Mouse (Mus musculus): ENCODE results near the gene Nr2e3. TPM values are rescaled to one million over a fixed set of nuclear protein-coding genes. Genes with fewer than 3 reads are reported as not detected.
A peak's percentile ranks its signal among the peaks of the same experiment; 100 is the strongest.
"Not testable (repeated sequence)": the region's sequence is repeated elsewhere in the genome, so short reads cannot be mapped to it uniquely, and the experiment has no call there.

The Nr2e3 gene
- polyA plus RNA-seq, 1 experiment from 2014 or later, result not detected

GRCm38 (mm10) chr9:59947271-59947670 is 13.2 kb downstream of the Nr2e3 start:
- Histone ChIP-seq H3K27ac (ENCODE audit: low read depth, low read length) (no peak overlapping the region), H3K9ac (ENCODE audit: low read length) (no peak overlapping the region), H3K9me3 (ENCODE audit: control insufficient read depth, low read length) (no peaks in the 10 kb centered on the region), H3K27me3 (ENCODE audit: control insufficient read depth, insufficient read depth, low read length) (no peaks in the 10 kb centered on the region), H3K4me2 (no peak overlapping the region), H3K4me3 (ENCODE audit: low read depth, low read length) (no peak overlapping the region), H3K4me1 (ENCODE audit: control insufficient read depth, insufficient read depth, low read length) (no peaks in the 10 kb centered on the region), H3K36me3 (ENCODE audit: control insufficient read depth, insufficient read depth, low read length) (no peaks in the 10 kb centered on the region)
- ATAC-seq (ENCODE audit: low FRiP score) (no peak), DNase-seq (ENCODE audit: low spot score, missing footprints) (no peak)
- 88% methylated on average over 8 of the region's 8 CpGs for WGBS

- Histone ChIP-seq H3K9ac (ENCODE audit: low read length) (no peak overlapping the region), H3K4me1 (ENCODE audit: control insufficient read depth, insufficient read depth, low read length) (no peaks in the 10 kb centered on the region), H3K9me3 (ENCODE audit: control insufficient read depth, low read length) (no peaks in the 10 kb centered on the region), H3K27ac (ENCODE audit: low read depth, low read length) (no peak overlapping the region), H3K27me3 (ENCODE audit: control insufficient read depth, insufficient read depth, low read length) (no peaks in the 10 kb centered on the region), H3K4me3 (ENCODE audit: low read depth, low read length) (no peak overlapping the region), H3K4me2 (no peak overlapping the region), H3K36me3 (ENCODE audit: control insufficient read depth, insufficient read depth, low read length) (no peaks in the 10 kb centered on the region)
- WGBS, result 76% methylated on average over 3 of the region's 3 CpGs
- ATAC-seq (ENCODE audit: low FRiP score), result no peak
- no peak for DNase-seq (ENCODE audit: low spot score, missing footprints)
Measured at GRCm38 (mm10) chr9:59945241-59945640, 15.2 kb downstream of the Nr2e3 start.

- DNase-seq (ENCODE audit: low spot score, missing footprints) (no peak), ATAC-seq (ENCODE audit: low FRiP score) (no peak)
- H3K27me3 ChIP-seq (ENCODE audit: control insufficient read depth, insufficient read depth, low read length), result no peaks in the 10 kb centered on the region
- H3K9ac ChIP-seq (ENCODE audit: low read length), result no peak overlapping the region
- H3K4me3 ChIP-seq (ENCODE audit: low read depth, low read length), result no peak overlapping the region
- H3K4me2 ChIP-seq, result no peak overlapping the region
- H3K36me3 ChIP-seq (ENCODE audit: control insufficient read depth, insufficient read depth, low read length), result no peaks in the 10 kb centered on the region
- no peak overlapping the region for H3K27ac ChIP-seq (ENCODE audit: low read depth, low read length)
- H3K9me3 ChIP-seq (ENCODE audit: control insufficient read depth, low read length), result no peaks in the 10 kb centered on the region
- WGBS, result 92% methylated on average over 6 of the region's 6 CpGs
- H3K4me1 ChIP-seq (ENCODE audit: control insufficient read depth, insufficient read depth, low read length), result no peaks in the 10 kb centered on the region
Measured at GRCm38 (mm10) chr9:59943826-59944225, 16.6 kb downstream of the Nr2e3 start.

- no peak for ATAC-seq (ENCODE audit: low FRiP score)
- Histone ChIP-seq H3K9me3 (ENCODE audit: control insufficient read depth, low read length) (no peaks in the 10 kb centered on the region), H3K4me2 (no peak overlapping the region), H3K27ac (ENCODE audit: low read depth, low read length) (no peak overlapping the region), H3K27me3 (ENCODE audit: control insufficient read depth, insufficient read depth, low read length) (no peaks in the 10 kb centered on the region), H3K4me1 (ENCODE audit: control insufficient read depth, insufficient read depth, low read length) (no peaks in the 10 kb centered on the region), H3K36me3 (ENCODE audit: control insufficient read depth, insufficient read depth, low read length) (no peaks in the 10 kb centered on the region), H3K4me3 (ENCODE audit: low read depth, low read length) (no peak overlapping the region), H3K9ac (ENCODE audit: low read length) (no peak overlapping the region)
- DNase-seq (ENCODE audit: low spot score, missing footprints), result peak; percentile 54
- WGBS, result 70% methylated on average over 5 of the region's 5 CpGs
Measured at GRCm38 (mm10) chr9:59942501-59943085, 17.9 kb downstream of the Nr2e3 start.

GRCm38 (mm10) chr9:59941885-59942350 is 18.5 kb downstream of the Nr2e3 start:
- Histone ChIP-seq H3K9ac (ENCODE audit: low read length) (no peak overlapping the region), H3K36me3 (ENCODE audit: control insufficient read depth, insufficient read depth, low read length) (no peaks in the 10 kb centered on the region), H3K4me3 (ENCODE audit: low read depth, low read length) (no peak overlapping the region), H3K4me2 (no peak overlapping the region), H3K27ac (ENCODE audit: low read depth, low read length) (no peak overlapping the region), H3K27me3 (ENCODE audit: control insufficient read depth, insufficient read depth, low read length) (no peaks in the 10 kb centered on the region), H3K4me1 (ENCODE audit: control insufficient read depth, insufficient read depth, low read length) (no peaks in the 10 kb centered on the region), H3K9me3 (ENCODE audit: control insufficient read depth, low read length) (no peaks in the 10 kb centered on the region)
- 75% methylated on average over 9 of the region's 9 CpGs for WGBS
- DNase-seq (ENCODE audit: low spot score, missing footprints) (peak; percentile 76), ATAC-seq (ENCODE audit: low FRiP score) (no peak)

GRCm38 (mm10) chr9:59940913-59941884 is 19.3 kb downstream of the Nr2e3 start:
- DNase-seq (ENCODE audit: low spot score, missing footprints) (peak; percentile 66), ATAC-seq (ENCODE audit: low FRiP score) (no peak)
- 90% methylated on average over 10 of the region's 12 CpGs for WGBS
- no peaks in the 10 kb centered on the region for H3K36me3 ChIP-seq (ENCODE audit: control insufficient read depth, insufficient read depth, low read length)
- no peak overlapping the region for H3K9ac ChIP-seq (ENCODE audit: low read length)
- H3K27me3 ChIP-seq (ENCODE audit: control insufficient read depth, insufficient read depth, low read length), result no peaks in the 10 kb centered on the region
- H3K27ac ChIP-seq (ENCODE audit: low read depth, low read length), result no peak overlapping the region
- H3K9me3 ChIP-seq (ENCODE audit: control insufficient read depth, low read length), result no peaks in the 10 kb centered on the region
- H3K4me1 ChIP-seq (ENCODE audit: control insufficient read depth, insufficient read depth, low read length), result no peaks in the 10 kb centered on the region
- no peak overlapping the region for H3K4me2 ChIP-seq
- no peak overlapping the region for H3K4me3 ChIP-seq (ENCODE audit: low read depth, low read length)

- H3K27me3 ChIP-seq (ENCODE audit: control insufficient read depth, insufficient read depth, low read length), result no peaks in the 10 kb centered on the region
- ATAC-seq (ENCODE audit: low FRiP score), result no peak
Measured at GRCm38 (mm10) chr9:59939691-59940090, 20.8 kb downstream of the Nr2e3 start.

GRCm38 (mm10) chr9:59938529-59938928 is 21.9 kb downstream of the Nr2e3 start:
- Histone ChIP-seq H3K27me3 (ENCODE audit: control insufficient read depth, insufficient read depth, low read length) (no peaks in the 10 kb centered on the region), H3K27ac (ENCODE audit: low read depth, low read length) (no peak overlapping the region), H3K4me2 (no peak overlapping the region), H3K4me1 (ENCODE audit: control insufficient read depth, insufficient read depth, low read length) (no peaks in the 10 kb centered on the region), H3K36me3 (ENCODE audit: control insufficient read depth, insufficient read depth, low read length) (no peaks in the 10 kb centered on the region), H3K9me3 (ENCODE audit: control insufficient read depth, low read length) (no peaks in the 10 kb centered on the region), H3K4me3 (ENCODE audit: low read depth, low read length) (no peak overlapping the region), H3K9ac (ENCODE audit: low read length) (no peak overlapping the region)
- WGBS, result 88% methylated on average over 8 of the region's 8 CpGs
- no peak for ATAC-seq (ENCODE audit: low FRiP score)
- DNase-seq (ENCODE audit: low spot score, missing footprints), result peak; percentile 56

More at GRCm38 (mm10) chr9:59939691-59940090, 20.8 kb downstream of the Nr2e3 start:
- no peak overlapping the region for H3K27ac ChIP-seq (ENCODE audit: low read depth, low read length)
- H3K4me3 ChIP-seq (ENCODE audit: low read depth, low read length), result no peak overlapping the region
- no peaks in the 10 kb centered on the region for H3K36me3 ChIP-seq (ENCODE audit: control insufficient read depth, insufficient read depth, low read length)
- no peak overlapping the region for H3K4me2 ChIP-seq
- peak; percentile 70 for DNase-seq (ENCODE audit: low spot score, missing footprints)
- no peaks in the 10 kb centered on the region for H3K9me3 ChIP-seq (ENCODE audit: control insufficient read depth, low read length)
- H3K9ac ChIP-seq (ENCODE audit: low read length), result no peak overlapping the region
- H3K4me1 ChIP-seq (ENCODE audit: control insufficient read depth, insufficient read depth, low read length), result no peaks in the 10 kb centered on the region
- 80% methylated on average over 2 of the region's 2 CpGs for WGBS

GRCm38 (mm10) chr9:59935866-59936265 is 24.6 kb downstream of the Nr2e3 start:
- not testable (repeated sequence) for H3K4me2 ChIP-seq; H3K36me3 ChIP-seq (ENCODE audit: control insufficient read depth, insufficient read depth, low read length); H3K4me1 ChIP-seq (ENCODE audit: control insufficient read depth, insufficient read depth, low read length); H3K27ac ChIP-seq (ENCODE audit: low read depth, low read length); H3K4me3 ChIP-seq (ENCODE audit: low read depth, low read length); DNase-seq (ENCODE audit: low spot score, missing footprints); ATAC-seq (ENCODE audit: low FRiP score); H3K9ac ChIP-seq (ENCODE audit: low read length); H3K9me3 ChIP-seq (ENCODE audit: control insufficient read depth, low read length); H3K27me3 ChIP-seq (ENCODE audit: control insufficient read depth, insufficient read depth, low read length)
- 86% methylated on average over 8 of the region's 8 CpGs for WGBS
